Mouse (Mus musculus) cortical plate, adult 2 months (tissue): ENCODE results near the gene Clspn.

Experiments used
- CTCF ChIP-seq: fragments of 200-500 bp; IDR thresholded peaks from 2 replicates; pipeline ENCODE4 v1.5.1; 2011; ENCODE audit warnings: mild to moderate bottlenecking, control low read depth, low read length; ENCODE audit not compliant: insufficient read depth; ENCODE audit errors: extremely low read depth
- POLR2A ChIP-seq: fragments of 200-500 bp; IDR thresholded peaks from 2 replicates; pipeline ENCODE4 v1.6.1; 2011; ENCODE audit warnings: mild to moderate bottlenecking, low read length, control low read depth; ENCODE audit not compliant: insufficient read depth; ENCODE audit errors: extremely low read depth

DNA sequence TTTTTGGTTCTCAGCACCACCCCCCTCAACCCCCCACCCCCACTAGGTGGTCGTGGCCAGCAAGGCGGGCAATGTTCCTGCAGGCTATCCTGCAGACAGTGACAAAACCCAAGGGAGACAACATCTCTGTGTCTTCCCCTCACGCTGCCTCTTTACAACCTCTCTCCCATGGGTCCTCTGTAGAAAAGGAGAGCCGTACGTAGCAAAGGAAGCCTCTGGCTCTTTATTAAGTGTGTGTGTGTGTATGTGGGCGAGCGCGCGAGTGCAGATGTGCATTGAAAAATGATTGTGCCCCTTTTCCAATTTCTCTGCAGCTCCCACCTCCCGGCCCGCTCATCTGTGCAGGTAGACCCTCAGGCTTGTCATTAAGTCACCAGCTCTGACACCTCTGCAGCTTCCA is 79.6 kb downstream of the Clspn start:
- TF ChIP-seq POLR2A (no peak), CTCF (no peak)
